Mouse (Mus musculus): Measurements from ENCODE around the gene Ppp1r16b. TPM values are rescaled to one million over a fixed set of nuclear protein-coding genes. Genes with fewer than 3 reads are reported as not detected.

Gene Ppp1r16b
- polyA plus RNA-seq (2016; fragmentation: Nextera tagmentation; extraction: Ambion mirVana) = 2.9 and 3.2 TPM in 2 replicates

- Histone ChIP-seq H3K27ac (no peak within 1 kb of the TSS), H3K27me3 (peaks cover 52% of the 10 kb centered on the region)
Observed at GRCm38 (mm10) chr2:158665098-158665497, at the start of gene Ppp1r16b. Gene Ppp1r16b (plus strand): TSS chr2:158665398.

DNA sequence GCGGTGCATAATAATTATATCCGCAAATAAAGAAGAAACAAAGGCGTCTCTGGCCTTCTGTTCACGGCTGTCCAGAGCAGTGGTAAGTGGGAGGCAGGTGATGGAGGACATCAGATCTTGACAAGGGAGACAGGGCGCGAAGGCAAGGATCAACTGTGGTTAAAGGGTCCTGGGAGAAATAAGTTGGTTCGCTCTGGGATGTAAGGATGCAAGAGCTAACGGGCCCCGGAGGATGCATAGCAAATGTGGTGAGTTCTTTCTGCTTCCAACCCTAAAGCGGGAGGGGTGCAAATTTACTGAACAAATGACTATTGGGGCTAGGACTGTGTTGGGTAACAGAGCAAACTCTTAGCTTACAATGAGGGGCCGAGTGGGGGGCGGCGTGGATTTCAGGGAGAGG lies 49.5 kb upstream of the Ppp1r16b start:
- WGBS = 1% methylated on average over 13 of the region's 13 CpGs
- Histone ChIP-seq H3K9me3 (no peaks in the 10 kb centered on the region), H3K9ac (peak overlapping the region; percentile 74), H3K4me1 (peaks cover 30% of the 10 kb centered on the region), H3K27ac (peak overlapping the region; percentile 43; the same call in 1 of the 2 replicates), H3K36me3 (replicated peaks) (0 out of 2 replicates have a peak, but pooled peaks cover 3% of the 10 kb centered on the region), H3K4me3 (replicated peaks) (peak overlapping the region; percentile 51), H3K4me2 (peak overlapping the region; percentile 52), H3K27me3 (peaks cover 97% of the 10 kb centered on the region)
- ATAC-seq (ENCODE audit: low FRiP score) = no peak

More at GRCm38 (mm10) chr2:158665098-158665497, at the start of gene Ppp1r16b:
- H3K4me2 ChIP-seq = no peak within 1 kb of the TSS
- no peak for ATAC-seq (ENCODE audit: low FRiP score)
- H3K9me3 ChIP-seq = no peaks in the 10 kb centered on the region
- no peaks in the 10 kb centered on the region for H3K36me3 ChIP-seq (replicated peaks)
- H3K4me1 ChIP-seq = peaks cover 38% of the 10 kb centered on the region
- 90% methylated on average over 4 of the region's 4 CpGs for WGBS
- H3K9ac ChIP-seq = no peak within 1 kb of the TSS
- H3K4me3 ChIP-seq (replicated peaks) = no peak within 1 kb of the TSS

- no peaks in the 10 kb centered on the region for H3K9me3 ChIP-seq
- under 1% methylated on average over 12 of the region's 12 CpGs for WGBS
- peak overlapping the region; percentile 43 for H3K27ac ChIP-seq
- H3K36me3 ChIP-seq (replicated peaks) = 0 out of 2 replicates have a peak, but pooled peaks cover 3% of the 10 kb centered on the region
- H3K27me3 ChIP-seq = peaks cover 97% of the 10 kb centered on the region
- peak; percentile 62 for ATAC-seq (ENCODE audit: low FRiP score)
- H3K4me3 ChIP-seq (replicated peaks) = peak overlapping the region; percentile 51
- H3K9ac ChIP-seq = peak overlapping the region; percentile 74; the same call in 1 of the 2 replicates
- peaks cover 24% of the 10 kb centered on the region for H3K4me1 ChIP-seq
- peak overlapping the region; percentile 52 for H3K4me2 ChIP-seq
Observed at GRCm38 (mm10) chr2:158616296-158616695, 48.9 kb upstream of the Ppp1r16b start.

GRCm38 (mm10) chr2:158616790-158617189 lies 48.4 kb upstream of the Ppp1r16b start:
- Histone ChIP-seq H3K9ac (peak overlapping the region; percentile 74; the same call in 1 of the 2 replicates), H3K36me3 (replicated peaks) (0 out of 2 replicates have a peak, but pooled peaks cover 3% of the 10 kb centered on the region), H3K27ac (peak overlapping the region; percentile 43), H3K4me3 (replicated peaks) (peak overlapping the region; percentile 51), H3K4me1 (peaks cover 23% of the 10 kb centered on the region), H3K9me3 (no peaks in the 10 kb centered on the region), H3K4me2 (peak overlapping the region; percentile 52), H3K27me3 (peaks cover 97% of the 10 kb centered on the region)
- WGBS = 8% methylated on average over 11 of the region's 11 CpGs
- ATAC-seq (ENCODE audit: low FRiP score) = no peak

- Histone ChIP-seq H3K36me3 (replicated peaks) (peaks cover 20% of the 10 kb centered on the region), H3K9ac (peak within 1 kb of the TSS; percentile 89), H3K27ac (peak within 1 kb of the TSS; percentile 90), H3K4me3 (replicated peaks) (peak within 1 kb of the TSS; percentile 89), H3K27me3 (peaks cover 23% of the 10 kb centered on the region), H3K4me1 (peaks cover 18% of the 10 kb centered on the region), H3K9me3 (no peaks in the 10 kb centered on the region), H3K4me2 (peak within 1 kb of the TSS; percentile 71)
- WGBS = under 1% methylated on average over 38 of the region's 39 CpGs
- ATAC-seq (ENCODE audit: low FRiP score) = peak; percentile 95
Observed at GRCm38 (mm10) chr2:158624718-158625222, 40.4 kb upstream of the Ppp1r16b start, which contains the start of gene Actr5. Gene Actr5 (plus strand): TSS chr2:158624888.

- peak; percentile 75; the same call in 1 of the 2 replicates for ATAC-seq (ENCODE audit: low FRiP score)
- Histone ChIP-seq H3K36me3 (replicated peaks) (peaks cover 24% of the 10 kb centered on the region), H3K4me1 (peaks cover 18% of the 10 kb centered on the region), H3K9me3 (no peaks in the 10 kb centered on the region), H3K9ac (peak overlapping the region; percentile 89), H3K27ac (peak overlapping the region; percentile 90), H3K4me3 (replicated peaks) (peak overlapping the region; percentile 89), H3K4me2 (peak overlapping the region; percentile 71), H3K27me3 (peaks cover 21% of the 10 kb centered on the region)
- under 1% methylated on average over 44 of the region's 44 CpGs for WGBS
Observed at GRCm38 (mm10) chr2:158625231-158625630, 40.0 kb upstream of the Ppp1r16b start.

DNA sequence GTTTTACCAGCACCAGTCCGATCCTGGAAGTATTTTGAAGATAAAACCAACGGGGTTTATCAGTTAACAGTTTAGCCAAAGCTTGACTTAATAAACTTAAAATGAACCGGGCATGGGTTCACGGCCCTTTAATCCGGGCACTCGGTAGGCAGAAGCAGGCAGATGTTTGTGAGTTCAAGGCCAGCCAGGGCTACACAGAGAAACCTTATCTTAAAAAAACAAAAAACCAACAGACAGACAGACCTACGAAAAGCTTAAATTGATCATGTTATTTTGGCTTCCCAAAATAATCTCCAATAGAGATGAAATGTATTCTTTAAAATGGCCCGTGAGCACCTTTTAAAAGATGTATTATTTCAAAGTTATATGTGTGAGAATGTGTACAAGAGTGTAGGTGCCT lies 39.5 kb upstream of the Ppp1r16b start:
- Histone ChIP-seq H3K4me2 (peak overlapping the region; percentile 71), H3K9ac (peak overlapping the region; percentile 89), H3K27ac (no peak overlapping the region), H3K4me3 (replicated peaks) (peak overlapping the region; percentile 89), H3K4me1 (peaks cover 18% of the 10 kb centered on the region), H3K27me3 (peaks cover 17% of the 10 kb centered on the region), H3K9me3 (no peaks in the 10 kb centered on the region), H3K36me3 (replicated peaks) (peaks cover 29% of the 10 kb centered on the region)
- ATAC-seq (ENCODE audit: low FRiP score) = no peak
- 48% methylated on average over 8 of the region's 8 CpGs for WGBS

- ATAC-seq (ENCODE audit: low FRiP score) = no peak
- no peak overlapping the region for H3K4me3 ChIP-seq (replicated peaks)
- H3K4me1 ChIP-seq = peaks cover 18% of the 10 kb centered on the region
- 66% methylated on average over 3 of the region's 3 CpGs for WGBS
- no peak overlapping the region for H3K27ac ChIP-seq
- no peak overlapping the region for H3K9ac ChIP-seq
- no peaks in the 10 kb centered on the region for H3K9me3 ChIP-seq
- no peaks in the 10 kb centered on the region for H3K27me3 ChIP-seq
- H3K4me2 ChIP-seq = no peak overlapping the region
- H3K36me3 ChIP-seq (replicated peaks) = peaks cover 60% of the 10 kb centered on the region
Observed at GRCm38 (mm10) chr2:158628858-158629257, 36.3 kb upstream of the Ppp1r16b start.

DNA sequence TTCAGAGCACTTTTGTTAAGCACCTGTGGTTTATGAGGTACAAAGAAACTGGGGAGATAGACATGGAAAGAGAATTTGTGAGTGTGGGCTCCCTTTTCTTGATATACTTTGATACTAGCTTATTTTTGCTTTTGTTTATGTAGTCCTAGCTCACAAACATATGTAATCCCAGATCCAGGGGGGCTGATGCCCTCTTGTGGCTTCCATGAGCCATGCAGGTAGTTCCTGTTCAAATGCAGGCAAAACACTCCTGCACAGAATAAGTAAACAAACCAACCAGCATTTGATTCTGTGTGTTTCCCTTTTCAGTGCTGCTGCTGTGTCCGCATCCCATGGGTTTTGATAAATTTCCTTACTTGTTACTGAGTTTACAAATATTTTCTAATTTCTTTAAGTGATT lies 35.8 kb upstream of the Ppp1r16b start:
- no peak for ATAC-seq (ENCODE audit: low FRiP score)
- Histone ChIP-seq H3K9me3 (no peaks in the 10 kb centered on the region), H3K4me1 (peaks cover 18% of the 10 kb centered on the region), H3K4me2 (no peak overlapping the region), H3K27me3 (no peaks in the 10 kb centered on the region), H3K27ac (no peak overlapping the region), H3K9ac (no peak overlapping the region), H3K36me3 (replicated peaks) (peaks cover 63% of the 10 kb centered on the region), H3K4me3 (replicated peaks) (no peak overlapping the region)
- WGBS = 71% methylated on average over 1 of the region's 1 CpGs

- Histone ChIP-seq H3K9ac (no peak overlapping the region), H3K36me3 (replicated peaks) (peaks cover 83% of the 10 kb centered on the region), H3K27ac (no peak overlapping the region), H3K4me2 (no peak overlapping the region), H3K27me3 (no peaks in the 10 kb centered on the region), H3K4me3 (replicated peaks) (no peak overlapping the region), H3K9me3 (no peaks in the 10 kb centered on the region), H3K4me1 (peaks cover under 1% of the 10 kb centered on the region; the same call in 1 of the 2 replicates)
- ATAC-seq (ENCODE audit: low FRiP score) = no peak
- WGBS = 86% methylated on average over 5 of the region's 5 CpGs
Observed at GRCm38 (mm10) chr2:158631873-158632272, 33.3 kb upstream of the Ppp1r16b start.

DNA sequence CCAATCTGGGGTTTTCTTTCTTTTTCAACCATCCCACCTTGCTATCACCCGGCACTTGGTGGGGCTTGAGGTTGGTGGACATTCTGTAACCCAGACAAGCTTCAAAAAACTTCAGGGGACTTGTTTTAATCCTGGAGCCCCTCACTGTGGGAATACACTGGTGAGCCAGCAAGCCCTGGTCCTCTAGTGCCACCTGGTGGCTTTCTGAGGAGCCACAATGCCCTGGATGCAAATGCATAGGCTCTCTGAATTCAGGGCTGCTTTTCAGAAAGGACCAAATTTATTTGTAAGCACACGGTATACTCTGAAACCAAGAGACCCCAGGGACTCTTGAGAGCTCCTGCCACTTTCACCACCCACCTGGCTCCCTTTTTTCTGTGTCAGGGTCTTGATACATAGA lies 23.3 kb upstream of the Ppp1r16b start:
- Histone ChIP-seq H3K4me1 (no peaks in the 10 kb centered on the region), H3K4me2 (no peak overlapping the region), H3K27me3 (no peaks in the 10 kb centered on the region), H3K4me3 (replicated peaks) (no peak overlapping the region), H3K36me3 (replicated peaks) (peaks cover 44% of the 10 kb centered on the region), H3K27ac (no peak overlapping the region), H3K9ac (no peak overlapping the region), H3K9me3 (no peaks in the 10 kb centered on the region)
- WGBS = 26% methylated on average over 2 of the region's 2 CpGs
- ATAC-seq (ENCODE audit: low FRiP score) = peak; percentile 64; the same call in 1 of the 2 replicates

GRCm38 (mm10) chr2:158642587-158642986 lies 22.6 kb upstream of the Ppp1r16b start:
- Histone ChIP-seq H3K4me1 (no peaks in the 10 kb centered on the region), H3K4me2 (no peak overlapping the region), H3K9me3 (no peaks in the 10 kb centered on the region)

DNA sequence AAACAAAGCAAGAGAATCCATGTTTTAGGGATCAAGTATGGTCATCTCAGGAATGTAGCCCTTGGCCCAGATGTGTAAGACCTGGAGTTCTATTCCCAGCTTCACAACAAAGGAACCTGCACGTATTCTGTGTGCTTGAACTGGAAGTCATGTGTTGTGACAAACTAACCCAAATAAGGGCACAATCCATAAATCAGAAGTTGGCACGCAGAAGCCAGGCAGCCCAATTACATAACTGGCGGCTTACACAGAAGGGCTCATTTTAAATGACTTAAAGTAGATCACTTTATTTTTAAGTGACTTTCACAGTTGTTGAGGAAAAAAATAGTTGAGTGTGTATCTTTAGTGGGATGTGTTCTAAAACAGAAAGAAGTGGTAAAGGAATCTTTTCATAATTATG lies 21.4 kb upstream of the Ppp1r16b start:
- no peak overlapping the region for H3K9ac ChIP-seq
- peaks cover 24% of the 10 kb centered on the region for H3K36me3 ChIP-seq (replicated peaks)
- H3K27me3 ChIP-seq = no peaks in the 10 kb centered on the region
- no peak overlapping the region for H3K4me3 ChIP-seq (replicated peaks)
- H3K4me2 ChIP-seq = no peak overlapping the region
- no peaks in the 10 kb centered on the region for H3K9me3 ChIP-seq
- ATAC-seq (ENCODE audit: low FRiP score) = no peak
- H3K27ac ChIP-seq = no peak overlapping the region
- 90% methylated on average over 3 of the region's 3 CpGs for WGBS
- H3K4me1 ChIP-seq = no peaks in the 10 kb centered on the region

More at GRCm38 (mm10) chr2:158642587-158642986, 22.6 kb upstream of the Ppp1r16b start:
- no peak overlapping the region for H3K4me3 ChIP-seq (replicated peaks)
- no peak for ATAC-seq (ENCODE audit: low FRiP score)
- H3K36me3 ChIP-seq (replicated peaks) = peaks cover 36% of the 10 kb centered on the region
- no peak overlapping the region for H3K27ac ChIP-seq
- H3K27me3 ChIP-seq = no peaks in the 10 kb centered on the region
- no peak overlapping the region for H3K9ac ChIP-seq
- 90% methylated on average over 2 of the region's 2 CpGs for WGBS
